Mouse (Mus musculus) liver, embryonic 14.5 days (tissue): ENCODE data around the gene Xpo5. TPM values are rescaled to one million over a fixed set of nuclear protein-coding genes. Genes with fewer than 3 reads are reported as not detected.

Experiments
- ATAC-seq: fragments of 200-750 bp; cut with Nextera tagmentation; 2 replicates; pipeline ENCODE4 v1.8.0; 2017; ENCODE audit warnings: moderate number of reproducible peaks, mild to moderate bottlenecking, moderate library complexity; ENCODE audit not compliant: insufficient read depth
- DNase-seq, 3 experiments: peaks; one replicate each; pipeline ENCODE4 v3.0.0-alpha.2; 2012 to 2013; ENCODE audit warnings: low read depth in 3 of 3, low spot score in 3 of 3
- H3K27ac ChIP-seq: fragments of 300-500 bp; sonication (generic); 2 replicates; pipeline ENCODE4 v1.5.1; 2014; ENCODE audit warnings: moderate library complexity, mild to moderate bottlenecking, control low read depth, inconsistent platforms
- H3K27me3 ChIP-seq: fragments of 300-500 bp; sonication (generic); 2 replicates; pipeline ENCODE4 v1.6.1; 2014; ENCODE audit warnings: mild to moderate bottlenecking, low read length, moderate library complexity; ENCODE audit not compliant: control insufficient read depth, insufficient read depth
- H3K36me3 ChIP-seq: fragments of 300-500 bp; sonication (generic); replicated peaks from 2 replicates; pipeline ENCODE4 v1.6.1; 2014; ENCODE audit warnings: low read depth; ENCODE audit not compliant: control insufficient read depth, insufficient read depth
- H3K4me1 ChIP-seq, 2 experiments: fragments of 200-500 bp in 1 of 2; fragments of 300-500 bp in 1 of 2; sonication (generic) in 1 of 2; replicated peaks; 2 replicates each; pipeline ENCODE4 v1.6.1; 2012 to 2014; ENCODE audit warnings: antibody characterized with exemption in 1 of 2, inconsistent platforms in 1 of 2, low read length in 1 of 2; ENCODE audit not compliant: control insufficient read depth in 2 of 2, insufficient read depth in 2 of 2
- H3K4me2 ChIP-seq: fragments of 300-500 bp; sonication (generic); 2 replicates; pipeline ENCODE4 v1.6.1; 2014; ENCODE audit warnings: low read depth, mild to moderate bottlenecking, control low read depth, moderate library complexity
- H3K4me3 ChIP-seq, 2 experiments: fragments of 200-500 bp in 1 of 2; fragments of 300-500 bp in 1 of 2; sonication (generic) in 1 of 2; 2 replicates each; pipeline ENCODE4 v1.5.1; 2012 to 2014; ENCODE audit warnings: low read depth in 2 of 2, low read length in 2 of 2, mild to moderate bottlenecking in 2 of 2, control low read depth in 1 of 2, inconsistent platforms in 1 of 2, moderate library complexity in 1 of 2; ENCODE audit not compliant: insufficient read depth in 1 of 2
- H3K9ac ChIP-seq: fragments of 300-500 bp; sonication (generic); replicated peaks from 2 replicates; pipeline ENCODE4 v1.6.1; 2014; ENCODE audit warnings: mild to moderate bottlenecking, control low read depth, moderate library complexity
- H3K9me3 ChIP-seq: fragments of 300-500 bp; sonication (generic); 2 replicates; pipeline ENCODE4 v1.6.1; 2016; ENCODE audit warnings: low read length, mixed read lengths; ENCODE audit not compliant: control insufficient read depth
- CTCF ChIP-seq: IDR thresholded peaks from 2 replicates; pipeline ENCODE4 v1.5.1; 2016; ENCODE audit warnings: antibody characterized with exemption, low read depth, control low read depth
- EP300 ChIP-seq: IDR thresholded peaks from 2 replicates; pipeline ENCODE4 v1.6.1; 2016; ENCODE audit warnings: antibody characterized with exemption, low read depth
- WGBS: fragments of 180-500 bp; shearing (Covaris S2); extraction: QIAGEN DNeasy Blood & Tissue Kit; methylation state at CpG from one replicate; pipeline ENCODE4 v1.1.7; 2014; ENCODE audit not compliant: insufficient replicate concordance; 5-methylcytosine and 5-hydroxymethylcytosine counted together
- polyA plus RNA-seq, 2 experiments: library from polyadenylated mRNA; depleted of rRNA in 1 of 2; stranded (reverse) in 1 of 2; unstranded in 1 of 2; fragments of >200 nt; fragmentation: Nextera tagmentation in 1 of 2; extraction: Ambion mirVana in 1 of 2; gene quantifications; 2 replicates each; pipeline versions ENCODE4 v1.2.1 to v1.2.3; 2012 to 2014

Gene Xpo5
- polyA plus RNA-seq, 2 experiments = 15.3 to 17.9 TPM

DNA sequence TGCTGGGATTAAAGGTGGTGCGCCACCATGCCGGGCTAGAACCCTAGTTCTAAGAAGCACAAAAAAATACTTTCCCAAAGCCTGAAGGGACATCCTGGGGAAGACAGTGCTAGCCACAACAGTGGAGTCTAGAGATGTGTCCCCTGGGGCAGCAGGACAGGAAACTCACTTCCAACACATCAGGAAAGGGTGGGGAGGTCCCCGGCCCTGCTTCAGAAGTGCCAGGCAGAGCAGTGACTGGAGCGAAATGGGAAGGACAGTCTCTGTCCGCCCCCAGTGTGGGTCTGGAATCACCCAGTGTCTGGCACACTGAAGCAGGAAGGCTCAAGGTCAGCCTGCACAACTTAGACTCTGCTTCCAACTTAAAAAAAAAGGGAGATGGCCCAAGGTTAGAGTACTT lies 70.1 kb downstream of the Xpo5 start:
- Histone ChIP-seq H3K27me3 (no peaks in the 10 kb centered on the region), H3K9me3 (no peaks in the 10 kb centered on the region), H3K4me3 (no peak overlapping the region), H3K27ac (no peak overlapping the region), H3K9ac (no peak overlapping the region), H3K4me1 (no peaks in the 10 kb centered on the region), H3K4me2 (no peak overlapping the region), H3K36me3 (no peaks in the 10 kb centered on the region; the same call in 1 of the 2 replicates)
- ATAC-seq (no peak), DNase-seq (no peak)
- TF ChIP-seq CTCF = no peak
- TF ChIP-seq EP300 = no peak
- 80% methylated on average over 5 of the region's 5 CpGs for WGBS

DNA sequence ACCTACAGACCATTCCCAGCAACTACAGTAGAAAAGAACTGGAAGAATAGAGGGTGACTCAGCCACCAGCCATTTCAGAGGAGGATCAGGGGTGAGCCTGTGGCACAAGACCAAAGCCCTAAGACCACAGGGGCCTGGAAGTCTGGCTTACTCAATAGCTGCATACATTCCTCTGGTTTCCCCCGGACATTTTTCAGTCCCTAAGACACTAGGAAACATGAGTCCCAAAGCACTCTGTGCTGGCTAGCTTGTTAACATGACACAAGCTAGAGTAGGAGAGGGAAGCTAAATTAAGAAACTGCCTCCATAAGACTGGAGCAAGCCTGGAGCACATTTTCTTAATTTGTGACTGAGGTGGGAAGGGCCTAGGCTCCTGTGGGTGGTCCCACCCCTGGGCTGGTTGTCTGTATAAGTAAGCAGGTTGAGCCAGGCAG lies 71.2 kb downstream of the Xpo5 start:
- TF ChIP-seq EP300 (no peak), CTCF (no peak)
- Histone ChIP-seq H3K36me3 (peaks cover 3% of the 10 kb centered on the region; the same call in 1 of the 2 replicates), H3K27ac (no peak overlapping the region), H3K9ac (no peak overlapping the region), H3K4me2 (no peak overlapping the region), H3K4me3 (no peak overlapping the region), H3K9me3 (no peaks in the 10 kb centered on the region), H3K27me3 (no peaks in the 10 kb centered on the region), H3K4me1 (no peaks in the 10 kb centered on the region)
- DNase-seq = no peak
- 63% methylated on average over 1 of the region's 1 CpGs for WGBS
- no peak for ATAC-seq

DNA sequence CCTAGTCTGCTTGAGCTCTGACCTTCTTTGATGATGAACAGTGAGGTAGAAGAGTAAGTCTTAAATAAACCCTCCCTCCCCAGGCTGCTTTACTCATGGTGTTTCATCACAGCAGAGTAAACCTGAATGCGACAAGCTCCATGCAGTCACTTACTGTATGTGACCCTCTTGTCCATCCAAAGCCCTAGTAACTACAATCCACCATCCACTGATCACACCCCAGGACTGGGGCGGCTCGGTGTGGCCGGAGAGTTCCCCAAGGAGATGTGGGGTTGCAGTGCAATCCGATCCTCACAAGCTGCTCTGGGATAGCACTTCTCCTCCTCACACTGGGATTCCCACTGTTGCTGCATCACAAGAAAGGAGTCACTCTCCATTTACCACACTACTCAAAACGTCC lies 71.9 kb downstream of the Xpo5 start:
- H3K4me1 ChIP-seq = no peaks in the 10 kb centered on the region
- no peak for ATAC-seq
- H3K4me3 ChIP-seq = no peak overlapping the region
- DNase-seq = no peak
- H3K27me3 ChIP-seq = no peaks in the 10 kb centered on the region
- H3K27ac ChIP-seq = no peak overlapping the region
- WGBS = 75% methylated on average over 6 of the region's 6 CpGs
- H3K4me2 ChIP-seq = no peak overlapping the region
- peaks cover 3% of the 10 kb centered on the region; the same call in 1 of the 2 replicates for H3K36me3 ChIP-seq
- H3K9me3 ChIP-seq = no peaks in the 10 kb centered on the region
- TF ChIP-seq EP300 (no peak), CTCF (no peak)
- H3K9ac ChIP-seq = no peak overlapping the region

DNA sequence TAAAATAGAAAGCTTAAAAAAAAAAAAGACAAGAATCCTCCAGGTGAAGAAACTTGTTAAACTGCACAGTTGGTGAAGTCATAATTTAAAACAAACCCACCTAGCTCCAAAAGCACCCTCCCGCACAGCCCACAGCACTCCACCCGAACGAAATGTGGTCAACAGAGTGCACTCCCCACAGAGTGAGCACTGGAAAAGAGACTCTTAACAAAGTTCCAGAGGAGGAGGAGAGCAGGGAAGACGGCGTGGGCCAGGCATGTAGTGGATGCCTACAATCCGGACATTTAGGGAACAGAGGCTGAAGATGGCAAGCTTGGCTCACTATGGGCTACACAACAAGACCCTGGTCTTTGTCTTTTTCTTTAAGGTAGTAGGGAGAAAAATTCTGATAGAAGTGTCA lies 72.5 kb downstream of the Xpo5 start:
- no peak overlapping the region for H3K9ac ChIP-seq
- no peak for DNase-seq
- H3K27ac ChIP-seq = no peak overlapping the region
- no peak for TF ChIP-seq CTCF
- TF ChIP-seq EP300 = no peak
- no peak for ATAC-seq
- H3K4me1 ChIP-seq = no peaks in the 10 kb centered on the region
- H3K9me3 ChIP-seq = no peaks in the 10 kb centered on the region
- WGBS = 87% methylated on average over 6 of the region's 6 CpGs
- H3K27me3 ChIP-seq = no peaks in the 10 kb centered on the region
- no peak overlapping the region for H3K4me3 ChIP-seq
- peaks cover 3% of the 10 kb centered on the region; the same call in 1 of the 2 replicates for H3K36me3 ChIP-seq
- no peak overlapping the region for H3K4me2 ChIP-seq

DNA sequence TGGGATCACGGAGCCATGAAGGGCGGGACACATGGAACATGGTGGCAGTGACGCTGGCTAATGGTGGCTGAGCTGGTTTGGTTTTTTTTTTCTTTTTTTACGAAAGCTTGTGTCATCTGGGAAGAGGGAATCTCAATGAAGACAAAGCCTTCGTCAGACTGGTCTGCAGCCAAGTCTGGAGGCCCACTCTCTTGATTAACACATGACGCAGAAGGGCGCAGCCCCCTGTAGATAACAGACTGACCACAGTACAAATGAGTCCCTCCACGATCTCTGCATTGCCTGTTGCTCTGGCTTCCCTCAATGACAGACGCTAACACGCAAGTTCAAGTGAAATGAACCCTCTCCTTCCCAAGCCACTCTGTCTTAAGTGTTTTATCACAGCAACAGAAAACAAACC lies 72.9 kb downstream of the Xpo5 start:
- Histone ChIP-seq H3K4me3 (no peak overlapping the region), H3K9ac (no peak overlapping the region), H3K4me2 (no peak overlapping the region), H3K36me3 (peaks cover 3% of the 10 kb centered on the region; the same call in 1 of the 2 replicates), H3K27me3 (no peaks in the 10 kb centered on the region), H3K4me1 (no peaks in the 10 kb centered on the region), H3K27ac (no peak overlapping the region), H3K9me3 (no peaks in the 10 kb centered on the region)
- TF ChIP-seq CTCF = no peak
- TF ChIP-seq EP300 = no peak
- 61% methylated on average over 10 of the region's 10 CpGs for WGBS
- DNase-seq = no peak
- ATAC-seq = no peak

DNA sequence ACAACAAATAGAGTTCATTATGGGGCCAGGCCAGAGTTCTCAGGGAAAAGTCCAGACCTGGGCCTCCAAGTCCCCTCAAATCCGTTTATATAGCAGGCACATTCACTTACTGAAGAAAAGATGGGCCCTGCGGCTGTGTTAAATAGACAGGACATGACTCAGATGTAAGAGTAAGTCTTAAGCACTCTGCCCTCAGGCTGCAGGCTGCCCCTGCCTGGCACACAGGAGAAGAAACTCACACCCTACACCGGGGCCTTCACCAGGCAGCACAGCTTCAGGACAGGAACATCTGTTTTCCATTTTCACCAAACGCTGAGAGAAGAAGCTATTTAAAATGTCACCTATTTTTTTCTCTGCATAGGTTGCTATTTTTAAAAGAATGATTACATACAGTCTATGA lies 75.0 kb downstream of the Xpo5 start:
- Histone ChIP-seq H3K27me3 (no peaks in the 10 kb centered on the region), H3K36me3 (peaks cover 3% of the 10 kb centered on the region; the same call in 1 of the 2 replicates), H3K9ac (no peak overlapping the region), H3K9me3 (no peaks in the 10 kb centered on the region), H3K4me1 (peaks cover 9 to 10% of the 10 kb centered on the region in 2 experiments; a peak in 3 of 4 replicates), H3K4me2 (no peak overlapping the region), H3K27ac (no peak overlapping the region), H3K4me3 (no peak overlapping the region)
- ATAC-seq (no peak), DNase-seq (no peak)
- no peak for TF ChIP-seq CTCF
- TF ChIP-seq EP300 = no peak
- 71% methylated on average over 4 of the region's 4 CpGs for WGBS
